Mouse (Mus musculus) liver, adult 2 months (tissue): ENCODE results near the gene Trappc6a. TPM values are rescaled to one million over a fixed set of nuclear protein-coding genes. Genes with fewer than 3 reads are reported as not detected.

ENCODE experiments used
- DNase-seq: peaks from one replicate; pipeline ENCODE4 v3.0.0-alpha.2; 2011; ENCODE audit warnings: low read depth, low spot score; ENCODE audit errors: extremely low read depth
- H3K27ac ChIP-seq: fragments of 200-500 bp; replicated peaks from 2 replicates; pipeline ENCODE4 v1.5.1; 2012; ENCODE audit warnings: low read depth, mild to moderate bottlenecking, control low read depth, inconsistent platforms, low read length; ENCODE audit not compliant: insufficient read depth
- H3K27me3 ChIP-seq: fragments of 200-500 bp; 2 replicates; pipeline ENCODE4 v1.6.1; 2012; ENCODE audit warnings: mild to moderate bottlenecking, moderate library complexity, low read length, inconsistent platforms; ENCODE audit not compliant: control insufficient read depth, insufficient read depth
- H3K36me3 ChIP-seq: fragments of 200-500 bp; 2 replicates; pipeline ENCODE4 v1.6.1; 2012; ENCODE audit warnings: low read length, inconsistent platforms; ENCODE audit not compliant: control insufficient read depth, insufficient read depth
- H3K4me1 ChIP-seq: fragments of 200-500 bp; 2 replicates; pipeline ENCODE4 v1.6.1; 2011; ENCODE audit warnings: low read length; ENCODE audit not compliant: control insufficient read depth, insufficient read depth
- H3K4me3 ChIP-seq: fragments of 200-500 bp; 2 replicates; pipeline ENCODE4 v1.5.1; 2011; ENCODE audit warnings: low read depth, mild to moderate bottlenecking, control low read depth, low read length, moderate library complexity; ENCODE audit not compliant: insufficient read depth
- H3K79me2 ChIP-seq: fragments of 200-500 bp; 2 replicates; pipeline ENCODE4 v1.6.1; 2012; ENCODE audit warnings: inconsistent platforms, mild to moderate bottlenecking, low read length, moderate library complexity; ENCODE audit not compliant: control insufficient read depth, insufficient read depth
- H3K9ac ChIP-seq: fragments of 200-500 bp; 2 replicates; pipeline ENCODE4 v1.6.1; 2012; ENCODE audit warnings: low read depth, mild to moderate bottlenecking, control low read depth, inconsistent platforms, low read length
- CTCF ChIP-seq: fragments of 200-500 bp; IDR thresholded peaks from 2 replicates; pipeline ENCODE4 v1.5.1; 2011; ENCODE audit warnings: low read depth, low read length, control low read depth
- POLR2A ChIP-seq: fragments of 200-500 bp; IDR thresholded peaks from 2 replicates; pipeline ENCODE4 v1.6.1; 2011; ENCODE audit warnings: low read length, control low read depth; ENCODE audit not compliant: insufficient read depth; ENCODE audit errors: extremely low read depth
- WGBS: fragments of 180-500 bp; shearing (Covaris S2); methylation state at CpG from one replicate; pipeline ENCODE4 v1.1.7; 2018; 5-methylcytosine and 5-hydroxymethylcytosine counted together
- polyA plus RNA-seq: library from polyadenylated mRNA; depleted of rRNA; stranded (reverse); fragments of >200 nt; gene quantifications from 2 replicates; pipeline ENCODE4 v1.2.3, GENCODE M21; 2012
- total RNA-seq: library from RNA; depleted of rRNA; stranded (reverse); fragments of >200 nt; gene quantifications from 2 replicates; pipeline ENCODE4 v1.2.3, GENCODE M21; 2014

The Trappc6a gene
- total and polyA plus RNA-seq, 2 experiments: 25.5 to 58.2 TPM

- 91% methylated on average over 14 of the region's 14 CpGs for WGBS
- DNase-seq: no peak
- peaks cover 10% of the 10 kb centered on the region for H3K36me3 ChIP-seq
These were observed 24.0 kb downstream of the Trappc6a start for GRCm38 (mm10) chr7:19532240-19532639.

GRCm38 (mm10) chr7:19534676-19535075 lies 26.5 kb downstream of the Trappc6a start:
- H3K79me2 ChIP-seq: peaks cover 23% of the 10 kb centered on the region
- H3K4me3 ChIP-seq: no peak overlapping the region
- no peaks in the 10 kb centered on the region for H3K4me1 ChIP-seq
- no peak overlapping the region for H3K27ac ChIP-seq
- H3K36me3 ChIP-seq: peaks cover 10% of the 10 kb centered on the region
- 97% methylated on average over 10 of the region's 10 CpGs for WGBS
- no peaks in the 10 kb centered on the region for H3K27me3 ChIP-seq
- TF ChIP-seq POLR2A (no peak), CTCF (no peak)
- no peak overlapping the region for H3K9ac ChIP-seq
- no peak for DNase-seq

More at GRCm38 (mm10) chr7:19532240-19532639, 24.0 kb downstream of the Trappc6a start:
- TF ChIP-seq POLR2A (no peak), CTCF (no peak)
- Histone ChIP-seq H3K9ac (no peak overlapping the region), H3K4me1 (no peaks in the 10 kb centered on the region), H3K79me2 (peaks cover 7% of the 10 kb centered on the region), H3K27me3 (no peaks in the 10 kb centered on the region), H3K4me3 (no peak overlapping the region), H3K27ac (no peak overlapping the region)

GRCm38 (mm10) chr7:19540771-19541566 lies 32.8 kb downstream of the Trappc6a start:
- H3K27ac ChIP-seq: no peak overlapping the region

GRCm38 (mm10) chr7:19541681-19542154 lies 33.5 kb downstream of the Trappc6a start:
- peaks cover 72% of the 10 kb centered on the region for H3K79me2 ChIP-seq
- H3K4me3 ChIP-seq: no peak overlapping the region
- peaks cover 12% of the 10 kb centered on the region for H3K4me1 ChIP-seq
- no peak overlapping the region for H3K9ac ChIP-seq
- DNase-seq: no peak
- no peaks in the 10 kb centered on the region for H3K36me3 ChIP-seq
- TF ChIP-seq POLR2A: no peak
- no peak for TF ChIP-seq CTCF
- H3K27ac ChIP-seq: no peak overlapping the region
- no peaks in the 10 kb centered on the region for H3K27me3 ChIP-seq
- WGBS: 86% methylated on average over 7 of the region's 7 CpGs

More at GRCm38 (mm10) chr7:19540771-19541566, 32.8 kb downstream of the Trappc6a start:
- Histone ChIP-seq H3K36me3 (no peaks in the 10 kb centered on the region), H3K9ac (no peak overlapping the region), H3K4me1 (peaks cover 6% of the 10 kb centered on the region), H3K4me3 (no peak overlapping the region), H3K27me3 (no peaks in the 10 kb centered on the region), H3K79me2 (peaks cover 72% of the 10 kb centered on the region)
- WGBS: 31% methylated on average over 2 of the region's 2 CpGs
- TF ChIP-seq CTCF (no peak), POLR2A (no peak)
- DNase-seq: peak; percentile 72

GRCm38 (mm10) chr7:19542155-19542691 lies 34.0 kb downstream of the Trappc6a start:
- Histone ChIP-seq H3K27me3 (no peaks in the 10 kb centered on the region), H3K4me3 (no peak overlapping the region), H3K4me1 (peaks cover 16% of the 10 kb centered on the region), H3K27ac (no peak overlapping the region), H3K79me2 (peaks cover 75% of the 10 kb centered on the region), H3K36me3 (no peaks in the 10 kb centered on the region), H3K9ac (no peak overlapping the region)
- TF ChIP-seq CTCF (no peak), POLR2A (no peak)
- 63% methylated on average over 8 of the region's 8 CpGs for WGBS
- DNase-seq: no peak

GRCm38 (mm10) chr7:19543584-19543983 lies 35.4 kb downstream of the Trappc6a start:
- H3K4me3 ChIP-seq: no peak overlapping the region
- 64% methylated on average over 6 of the region's 6 CpGs for WGBS
- no peak for TF ChIP-seq POLR2A
- peak; percentile 69 for TF ChIP-seq CTCF
- H3K9ac ChIP-seq: no peak overlapping the region
- peaks cover 77% of the 10 kb centered on the region for H3K79me2 ChIP-seq
- H3K27me3 ChIP-seq: no peaks in the 10 kb centered on the region
- H3K4me1 ChIP-seq: peaks cover 28% of the 10 kb centered on the region
- DNase-seq: no peak
- H3K27ac ChIP-seq: no peak overlapping the region
- H3K36me3 ChIP-seq: no peaks in the 10 kb centered on the region
